Mouse (Mus musculus) c-Kit-negative CD71-positive TER-119-positive erythroid progenitor cells, embryonic 14.5 days (primary cell): ENCODE results near the gene Prr19.
"Not testable (repeated sequence)": the region's sequence is repeated elsewhere in the genome, so short reads cannot be mapped to it uniquely, and the experiment has no call there.

ENCODE experiments used
- DNase-seq: peaks from one replicate; pipeline ENCODE4 v3.0.0-alpha.2; 2013; ENCODE audit warnings: low read depth, low spot score

Gene Prr19

GRCm38 (mm10) chr7:25322058-25322484 is 20.9 kb downstream of the Prr19 start:
- DNase-seq, result no peak

GRCm38 (mm10) chr7:25323219-25323618 is 22.0 kb downstream of the Prr19 start:
- no peak for DNase-seq

DNA sequence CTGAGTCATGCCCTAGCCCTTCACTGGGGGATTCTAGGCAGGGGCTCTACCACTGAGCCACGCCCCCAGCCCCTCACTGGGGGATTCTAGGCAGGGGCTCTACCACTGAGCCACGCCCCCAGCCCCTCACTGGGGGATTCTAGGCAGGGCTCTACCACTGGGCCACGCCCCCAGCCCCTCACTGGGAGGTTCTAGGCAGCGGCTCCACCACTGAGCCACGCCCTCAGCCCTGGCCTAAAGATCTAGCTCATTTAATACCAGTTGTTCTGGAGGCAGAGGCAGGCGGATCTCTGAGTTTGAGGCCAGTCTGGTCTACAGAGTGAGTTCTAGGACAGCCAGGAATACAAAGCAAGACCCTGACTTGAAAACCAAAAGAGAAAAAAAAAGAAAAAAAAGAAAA is 24.2 kb downstream of the Prr19 start:
- DNase-seq, result not testable (repeated sequence)

DNA sequence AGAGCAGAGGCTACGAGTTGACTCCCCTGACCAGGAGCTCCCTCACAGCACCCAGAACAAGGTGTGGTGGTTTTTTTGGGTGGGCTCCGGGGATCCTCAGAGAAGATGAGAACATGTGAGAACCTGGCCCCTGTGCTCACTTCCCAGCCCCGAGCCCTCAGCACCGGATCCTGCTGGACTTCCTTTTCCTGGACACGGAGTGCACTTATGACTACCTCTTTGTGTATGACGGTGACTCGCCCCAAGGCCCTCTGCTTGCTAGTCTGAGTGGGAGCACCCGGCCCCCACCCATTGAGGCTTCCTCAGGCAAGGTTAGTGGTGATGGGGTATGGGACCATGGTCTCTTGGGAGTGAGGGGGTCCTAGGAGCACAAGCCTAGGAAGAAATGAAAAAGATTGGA is 25.0 kb downstream of the Prr19 start:
- no peak for DNase-seq

- peak; percentile 59 for DNase-seq
Observed at GRCm38 (mm10) chr7:25333596-25334307, 32.5 kb downstream of the Prr19 start.

GRCm38 (mm10) chr7:25334472-25334871 is 33.3 kb downstream of the Prr19 start:
- no peak for DNase-seq

DNA sequence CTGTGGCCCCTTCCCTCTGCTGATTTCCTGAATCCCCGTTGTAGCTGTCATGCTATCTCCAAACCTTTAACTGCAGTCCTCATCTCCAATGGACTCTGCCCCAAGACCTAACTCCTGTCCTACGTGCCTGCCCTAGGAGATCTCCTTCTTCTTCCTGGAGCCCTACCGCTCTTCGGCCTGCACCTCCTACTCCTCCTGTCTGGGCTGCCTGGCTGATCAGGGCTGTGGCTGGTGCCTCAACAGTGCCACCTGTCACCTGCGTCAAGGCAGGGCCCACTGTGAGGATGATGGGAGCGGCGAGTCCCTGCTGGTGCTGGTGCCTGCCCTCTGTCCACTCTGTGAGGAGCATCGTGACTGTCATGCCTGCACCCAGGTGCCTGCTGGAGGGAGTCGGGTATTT is 38.1 kb downstream of the Prr19 start:
- DNase-seq, result no peak

- DNase-seq, result no peak
Observed at GRCm38 (mm10) chr7:25341000-25341784, 40.0 kb downstream of the Prr19 start.

GRCm38 (mm10) chr7:25348861-25349260 is 47.6 kb downstream of the Prr19 start:
- no peak for DNase-seq
